Mouse (Mus musculus) intestine, embryonic 14.5 days (tissue): Measurements from ENCODE around the gene Ap5b1. TPM values are rescaled to one million over a fixed set of nuclear protein-coding genes. Genes with fewer than 3 reads are reported as not detected.
A peak's percentile ranks its signal among the peaks of the same experiment; 100 is the strongest.

ENCODE experiments used
- ATAC-seq: fragments of 200-750 bp; cut with Nextera tagmentation; replicated peaks from 2 replicates; pipeline ENCODE4 v1.8.0; 2017; ENCODE audit warnings: low read depth, moderate number of reproducible peaks, moderate TSS enrichment, moderate library complexity; ENCODE audit not compliant: low FRiP score, low TSS enrichment
- DNase-seq: peaks from one replicate; pipeline ENCODE4 v3.0.0-alpha.2; 2018; ENCODE audit warnings: low spot score
- H3K27ac ChIP-seq: fragments of 300-500 bp; sonication (generic); 2 replicates; pipeline ENCODE4 v1.5.1; 2014; ENCODE audit warnings: low read depth, mild to moderate bottlenecking, control low read depth
- H3K27me3 ChIP-seq: fragments of 300-500 bp; sonication (generic); replicated peaks from 2 replicates; pipeline ENCODE4 v1.6.1; 2014; ENCODE audit warnings: low read length, control low read depth; ENCODE audit not compliant: control insufficient read depth, insufficient read depth
- H3K36me3 ChIP-seq: fragments of 300-500 bp; sonication (generic); 2 replicates; pipeline ENCODE4 v1.6.1; 2014; ENCODE audit warnings: low read length, control low read depth; ENCODE audit not compliant: control insufficient read depth, insufficient read depth
- H3K4me1 ChIP-seq: fragments of 300-500 bp; sonication (generic); replicated peaks from 2 replicates; pipeline ENCODE4 v1.6.1; 2014; ENCODE audit warnings: low read length, control low read depth, mixed read lengths; ENCODE audit not compliant: control insufficient read depth, insufficient read depth
- H3K4me2 ChIP-seq: fragments of 300-500 bp; sonication (generic); 2 replicates; pipeline ENCODE4 v1.6.1; 2014; ENCODE audit warnings: low read length
- H3K4me3 ChIP-seq: fragments of 300-500 bp; sonication (generic); 2 replicates; pipeline ENCODE4 v1.5.1; 2014; ENCODE audit warnings: low read depth, low read length, control low read depth, mixed read lengths
- H3K9ac ChIP-seq: fragments of 300-500 bp; sonication (generic); 2 replicates; pipeline ENCODE4 v1.6.1; 2014; ENCODE audit warnings: mild to moderate bottlenecking, low read length
- H3K9me3 ChIP-seq: fragments of 300-500 bp; sonication (generic); 2 replicates; pipeline ENCODE4 v1.6.1; 2016; ENCODE audit warnings: low read length, control low read depth; ENCODE audit not compliant: control insufficient read depth
- WGBS: fragments of 180-500 bp; shearing (Covaris S2); extraction: QIAGEN DNeasy Blood & Tissue Kit; methylation state at CpG from one replicate; pipeline ENCODE4 v1.1.7; 2014; 5-methylcytosine and 5-hydroxymethylcytosine counted together
- polyA plus RNA-seq: library from polyadenylated mRNA; unstranded; fragments of >200 nt; fragmentation: Nextera tagmentation; extraction: Ambion mirVana; gene quantifications from 2 replicates; pipeline ENCODE4 v1.2.1, GENCODE M21; 2014

Gene Ap5b1
- polyA plus RNA-seq, 1 experiment from 2014 or later = 6.5 TPM

- Histone ChIP-seq H3K4me3 (no peak overlapping the region), H3K27me3 (no peaks in the 10 kb centered on the region), H3K4me1 (no peaks in the 10 kb centered on the region), H3K9me3 (no peaks in the 10 kb centered on the region), H3K36me3 (no peaks in the 10 kb centered on the region), H3K27ac (no peak overlapping the region), H3K4me2 (no peak overlapping the region), H3K9ac (no peak overlapping the region)
- DNase-seq (no peak), ATAC-seq (no peak)
- 84% methylated on average over 6 of the region's 6 CpGs for WGBS
Measured at GRCm38 (mm10) chr19:5591888-5592287, 24.1 kb downstream of the Ap5b1 start.

- H3K9me3 ChIP-seq = no peaks in the 10 kb centered on the region
- no peak overlapping the region for H3K9ac ChIP-seq
- WGBS = 72% methylated on average over 4 of the region's 4 CpGs
- peaks cover 12% of the 10 kb centered on the region for H3K36me3 ChIP-seq
- H3K4me3 ChIP-seq = no peak overlapping the region
- no peak overlapping the region for H3K4me2 ChIP-seq
- H3K27me3 ChIP-seq = no peaks in the 10 kb centered on the region
- DNase-seq (no peak), ATAC-seq (no peak)
- H3K4me1 ChIP-seq = peaks cover 12% of the 10 kb centered on the region
- no peak overlapping the region for H3K27ac ChIP-seq
Measured at GRCm38 (mm10) chr19:5599224-5599623, 31.4 kb downstream of the Ap5b1 start.

GRCm38 (mm10) chr19:5601752-5602541 lies 34.1 kb downstream of the Ap5b1 start, which contains the start of gene Rnaseh2c:
TSS of gene Rnaseh2c (plus strand) at chr19:5601873.
- H3K36me3 ChIP-seq = peaks cover 39% of the 10 kb centered on the region
- no peaks in the 10 kb centered on the region for H3K9me3 ChIP-seq
- peak within 1 kb of the TSS; percentile 94 for H3K4me2 ChIP-seq

GRCm38 (mm10) chr19:5603664-5604063 lies 35.8 kb downstream of the Ap5b1 start:
- ATAC-seq (no peak), DNase-seq (no peak)
- H3K4me1 ChIP-seq = peaks cover 14% of the 10 kb centered on the region
- H3K36me3 ChIP-seq = peaks cover 56% of the 10 kb centered on the region
- no peak overlapping the region for H3K27ac ChIP-seq
- H3K4me3 ChIP-seq = no peak overlapping the region; the same call in 1 of the 2 replicates
- no peak overlapping the region for H3K9ac ChIP-seq
- H3K27me3 ChIP-seq = no peaks in the 10 kb centered on the region
- 92% methylated on average over 7 of the region's 7 CpGs for WGBS
- no peak overlapping the region for H3K4me2 ChIP-seq
- H3K9me3 ChIP-seq = no peaks in the 10 kb centered on the region

More at GRCm38 (mm10) chr19:5601752-5602541, 34.1 kb downstream of the Ap5b1 start, which contains the start of gene Rnaseh2c:
- WGBS = under 1% methylated on average over 64 of the region's 64 CpGs
- peaks cover 12% of the 10 kb centered on the region for H3K4me1 ChIP-seq
- DNase-seq = peak; percentile 84
- H3K4me3 ChIP-seq = peak within 1 kb of the TSS; percentile 96
- no peaks in the 10 kb centered on the region for H3K27me3 ChIP-seq
- H3K27ac ChIP-seq = peak within 1 kb of the TSS; percentile 83
- peak within 1 kb of the TSS; percentile 88 for H3K9ac ChIP-seq
- peak; percentile 84 for ATAC-seq

GRCm38 (mm10) chr19:5605126-5605525 lies 37.3 kb downstream of the Ap5b1 start:
- H3K36me3 ChIP-seq = peaks cover 59% of the 10 kb centered on the region
- no peak overlapping the region for H3K4me2 ChIP-seq
- WGBS = 94% methylated on average over 7 of the region's 7 CpGs

GRCm38 (mm10) chr19:5606196-5606595 lies 38.4 kb downstream of the Ap5b1 start:
- WGBS = 84% methylated on average over 8 of the region's 8 CpGs
- H3K27me3 ChIP-seq = no peaks in the 10 kb centered on the region
- peaks cover 25% of the 10 kb centered on the region for H3K4me1 ChIP-seq
- DNase-seq (no peak), ATAC-seq (no peak)
- no peak overlapping the region for H3K27ac ChIP-seq
- H3K9me3 ChIP-seq = no peaks in the 10 kb centered on the region
- H3K9ac ChIP-seq = no peak overlapping the region
- no peak overlapping the region for H3K4me2 ChIP-seq
- peaks cover 59% of the 10 kb centered on the region for H3K36me3 ChIP-seq
- H3K4me3 ChIP-seq = no peak overlapping the region

More at GRCm38 (mm10) chr19:5605126-5605525, 37.3 kb downstream of the Ap5b1 start:
- H3K9me3 ChIP-seq = no peaks in the 10 kb centered on the region
- no peak for DNase-seq
- H3K4me1 ChIP-seq = peaks cover 20% of the 10 kb centered on the region
- H3K9ac ChIP-seq = no peak overlapping the region
- H3K27me3 ChIP-seq = no peaks in the 10 kb centered on the region
- no peak overlapping the region for H3K27ac ChIP-seq
- no peak overlapping the region for H3K4me3 ChIP-seq
- ATAC-seq = no peak

- peaks cover 59% of the 10 kb centered on the region for H3K36me3 ChIP-seq
- no peak overlapping the region for H3K27ac ChIP-seq
- 96% methylated on average over 26 of the region's 26 CpGs for WGBS
- peaks cover 19% of the 10 kb centered on the region for H3K4me1 ChIP-seq
- no peak overlapping the region for H3K4me2 ChIP-seq
- H3K9me3 ChIP-seq = no peaks in the 10 kb centered on the region
- no peaks in the 10 kb centered on the region for H3K27me3 ChIP-seq
- ATAC-seq (no peak), DNase-seq (no peak)
- H3K4me3 ChIP-seq = no peak overlapping the region
- no peak overlapping the region for H3K9ac ChIP-seq
Measured at GRCm38 (mm10) chr19:5607705-5608410, 40.0 kb downstream of the Ap5b1 start.

- H3K9me3 ChIP-seq = no peaks in the 10 kb centered on the region
- WGBS = 93% methylated on average over 13 of the region's 13 CpGs
- peak overlapping the region; percentile 68 for H3K4me2 ChIP-seq
- H3K4me3 ChIP-seq = peak overlapping the region; percentile 68; the same call in 1 of the 2 replicates
- peaks cover 13% of the 10 kb centered on the region for H3K4me1 ChIP-seq
- no peak overlapping the region for H3K27ac ChIP-seq
- ATAC-seq (no peak), DNase-seq (no peak)
- no peak overlapping the region for H3K9ac ChIP-seq
- H3K36me3 ChIP-seq = peaks cover 52% of the 10 kb centered on the region
- H3K27me3 ChIP-seq = no peaks in the 10 kb centered on the region
Measured at GRCm38 (mm10) chr19:5608707-5609106, 40.9 kb downstream of the Ap5b1 start.
